Mouse (Mus musculus): ENCODE measurements around the gene Scaf4. TPM values are rescaled to one million over a fixed set of nuclear protein-coding genes. Genes with fewer than 3 reads are reported as not detected.

Gene Scaf4
- polyA plus RNA-seq, 1 experiment from 2014 or later: 16.3 TPM

GRCm38 (mm10) chr16:90198626-90199025 is 85.7 kb downstream of the Scaf4 start:
- 56% methylated on average over 6 of the region's 6 CpGs for WGBS
- ATAC-seq (ENCODE audit: extremely low read depth, insufficient number of reproducible peaks, low FRiP score, low TSS enrichment): no peak

GRCm38 (mm10) chr16:90197337-90197973 is 86.8 kb downstream of the Scaf4 start:
- H3K9ac ChIP-seq: peak overlapping the region; percentile 78
- H3K4me3 ChIP-seq: peak overlapping the region; percentile 52
- under 1% methylated on average over 22 of the region's 22 CpGs for WGBS
- H3K9me3 ChIP-seq: no peaks in the 10 kb centered on the region
- peak overlapping the region; percentile 71 for H3K4me2 ChIP-seq
- peak; percentile 84 for ATAC-seq (ENCODE audit: extremely low read depth, insufficient number of reproducible peaks, low FRiP score, low TSS enrichment)
- H3K4me1 ChIP-seq: peaks cover 35% of the 10 kb centered on the region
- H3K27ac ChIP-seq (replicated peaks): peak overlapping the region; percentile 82
- no peaks in the 10 kb centered on the region for H3K36me3 ChIP-seq
- H3K27me3 ChIP-seq (replicated peaks): no peaks in the 10 kb centered on the region

More at GRCm38 (mm10) chr16:90198626-90199025, 85.7 kb downstream of the Scaf4 start:
- H3K9ac ChIP-seq: no peak overlapping the region
- no peaks in the 10 kb centered on the region for H3K27me3 ChIP-seq (replicated peaks)
- peak overlapping the region; percentile 82; the same call in 1 of the 2 replicates for H3K27ac ChIP-seq (replicated peaks)
- no peak overlapping the region for H3K4me3 ChIP-seq
- no peaks in the 10 kb centered on the region for H3K9me3 ChIP-seq
- H3K4me1 ChIP-seq: peaks cover 39% of the 10 kb centered on the region
- H3K36me3 ChIP-seq: no peaks in the 10 kb centered on the region
- peak overlapping the region; percentile 71; the same call in 1 of the 2 replicates for H3K4me2 ChIP-seq

GRCm38 (mm10) chr16:90196688-90197240 is 87.5 kb downstream of the Scaf4 start:
- peak overlapping the region; percentile 52; the same call in 1 of the 2 replicates for H3K4me3 ChIP-seq
- peak overlapping the region; percentile 71 for H3K4me2 ChIP-seq
- no peaks in the 10 kb centered on the region for H3K9me3 ChIP-seq
- H3K27me3 ChIP-seq (replicated peaks): no peaks in the 10 kb centered on the region
- H3K36me3 ChIP-seq: no peaks in the 10 kb centered on the region
- ATAC-seq (ENCODE audit: extremely low read depth, insufficient number of reproducible peaks, low FRiP score, low TSS enrichment): no peak
- whole genome bisulfite sequencing: 58% methylated on average over 7 of the region's 7 CpGs
- peak overlapping the region; percentile 82 for H3K27ac ChIP-seq (replicated peaks)
- H3K9ac ChIP-seq: no peak overlapping the region
- peaks cover 30% of the 10 kb centered on the region for H3K4me1 ChIP-seq

GRCm38 (mm10) chr16:90193719-90194118 is 90.6 kb downstream of the Scaf4 start:
- Histone ChIP-seq H3K9me3 (no peaks in the 10 kb centered on the region), H3K27me3 (replicated peaks) (no peaks in the 10 kb centered on the region), H3K4me3 (no peak overlapping the region), H3K9ac (no peak overlapping the region), H3K27ac (replicated peaks) (no peak overlapping the region), H3K4me2 (no peak overlapping the region), H3K4me1 (peaks cover 23% of the 10 kb centered on the region), H3K36me3 (no peaks in the 10 kb centered on the region)
- no peak for ATAC-seq (ENCODE audit: extremely low read depth, insufficient number of reproducible peaks, low FRiP score, low TSS enrichment)

GRCm38 (mm10) chr16:90191289-90191688 is 93.0 kb downstream of the Scaf4 start:
- ATAC-seq (ENCODE audit: extremely low read depth, insufficient number of reproducible peaks, low FRiP score, low TSS enrichment): no peak
- H3K4me2 ChIP-seq: no peak overlapping the region
- WGBS: 73% methylated on average over 6 of the region's 6 CpGs
- no peak overlapping the region for H3K4me3 ChIP-seq
- peaks cover 6% of the 10 kb centered on the region; the same call in 1 of the 2 replicates for H3K4me1 ChIP-seq
- H3K27ac ChIP-seq (replicated peaks): no peak overlapping the region
- H3K9me3 ChIP-seq: no peaks in the 10 kb centered on the region
- no peak overlapping the region for H3K9ac ChIP-seq
- no peaks in the 10 kb centered on the region for H3K27me3 ChIP-seq (replicated peaks)
- H3K36me3 ChIP-seq: no peaks in the 10 kb centered on the region

GRCm38 (mm10) chr16:90187453-90187852 is 96.8 kb downstream of the Scaf4 start:
- no peak overlapping the region for H3K9ac ChIP-seq
- ATAC-seq (ENCODE audit: extremely low read depth, insufficient number of reproducible peaks, low FRiP score, low TSS enrichment): no peak
- no peaks in the 10 kb centered on the region for H3K36me3 ChIP-seq
- no peak overlapping the region for H3K4me3 ChIP-seq
- H3K4me2 ChIP-seq: peak overlapping the region; percentile 41
- H3K27me3 ChIP-seq (replicated peaks): no peaks in the 10 kb centered on the region
- H3K27ac ChIP-seq (replicated peaks): no peak overlapping the region
- no peaks in the 10 kb centered on the region for H3K9me3 ChIP-seq
- H3K4me1 ChIP-seq: peaks cover 6% of the 10 kb centered on the region; the same call in 1 of the 2 replicates
- 23% methylated on average over 13 of the region's 13 CpGs for WGBS

- Histone ChIP-seq H3K4me1 (peaks cover 6% of the 10 kb centered on the region; the same call in 1 of the 2 replicates), H3K4me3 (no peak overlapping the region), H3K9ac (no peak overlapping the region), H3K36me3 (no peaks in the 10 kb centered on the region), H3K9me3 (no peaks in the 10 kb centered on the region), H3K4me2 (no peak overlapping the region), H3K27me3 (replicated peaks) (no peaks in the 10 kb centered on the region), H3K27ac (replicated peaks) (no peak overlapping the region)
- WGBS: 41% methylated on average over 8 of the region's 8 CpGs
- ATAC-seq (ENCODE audit: extremely low read depth, insufficient number of reproducible peaks, low FRiP score, low TSS enrichment): no peak
These were observed 98.2 kb downstream of the Scaf4 start for GRCm38 (mm10) chr16:90185928-90186588.

GRCm38 (mm10) chr16:90184135-90184534 is 100.2 kb downstream of the Scaf4 start:
- no peak overlapping the region for H3K4me3 ChIP-seq
- no peak overlapping the region for H3K27ac ChIP-seq (replicated peaks)
- no peaks in the 10 kb centered on the region for H3K9me3 ChIP-seq
- 84% methylated on average over 6 of the region's 6 CpGs for WGBS
- H3K4me2 ChIP-seq: no peak overlapping the region
- ATAC-seq (ENCODE audit: extremely low read depth, insufficient number of reproducible peaks, low FRiP score, low TSS enrichment): no peak
- no peaks in the 10 kb centered on the region for H3K27me3 ChIP-seq (replicated peaks)
- H3K9ac ChIP-seq: no peak overlapping the region
- H3K4me1 ChIP-seq: peaks cover 6% of the 10 kb centered on the region; the same call in 1 of the 2 replicates
- H3K36me3 ChIP-seq: no peaks in the 10 kb centered on the region

- H3K4me2 ChIP-seq: no peak overlapping the region
- no peak overlapping the region for H3K4me3 ChIP-seq
- no peaks in the 10 kb centered on the region for H3K36me3 ChIP-seq
- ATAC-seq (ENCODE audit: extremely low read depth, insufficient number of reproducible peaks, low FRiP score, low TSS enrichment): no peak
- 83% methylated on average over 8 of the region's 8 CpGs for WGBS
- peaks cover 5% of the 10 kb centered on the region; the same call in 1 of the 2 replicates for H3K4me1 ChIP-seq
- no peak overlapping the region for H3K27ac ChIP-seq (replicated peaks)
- H3K27me3 ChIP-seq (replicated peaks): no peaks in the 10 kb centered on the region
- no peak overlapping the region for H3K9ac ChIP-seq
- no peaks in the 10 kb centered on the region for H3K9me3 ChIP-seq
These were observed 102.6 kb downstream of the Scaf4 start for GRCm38 (mm10) chr16:90181673-90182072.

GRCm38 (mm10) chr16:90180975-90181374 is 103.3 kb downstream of the Scaf4 start:
- H3K4me1 ChIP-seq: peaks cover 11% of the 10 kb centered on the region; the same call in 1 of the 2 replicates
- H3K4me3 ChIP-seq: no peak overlapping the region
- no peak for ATAC-seq (ENCODE audit: extremely low read depth, insufficient number of reproducible peaks, low FRiP score, low TSS enrichment)
- H3K9ac ChIP-seq: no peak overlapping the region
- H3K9me3 ChIP-seq: no peaks in the 10 kb centered on the region
- H3K27me3 ChIP-seq (replicated peaks): no peaks in the 10 kb centered on the region
- no peaks in the 10 kb centered on the region for H3K36me3 ChIP-seq
- H3K27ac ChIP-seq (replicated peaks): no peak overlapping the region
- WGBS: 71% methylated on average over 6 of the region's 6 CpGs
- H3K4me2 ChIP-seq: no peak overlapping the region

- H3K4me3 ChIP-seq: no peak overlapping the region
- no peaks in the 10 kb centered on the region for H3K9me3 ChIP-seq
- no peak overlapping the region for H3K9ac ChIP-seq
- no peaks in the 10 kb centered on the region for H3K36me3 ChIP-seq
- WGBS: 73% methylated on average over 5 of the region's 5 CpGs
- ATAC-seq (ENCODE audit: extremely low read depth, insufficient number of reproducible peaks, low FRiP score, low TSS enrichment): no peak
- H3K4me2 ChIP-seq: no peak overlapping the region
- H3K27me3 ChIP-seq (replicated peaks): no peaks in the 10 kb centered on the region
- H3K27ac ChIP-seq (replicated peaks): no peak overlapping the region
- H3K4me1 ChIP-seq: peaks cover 11% of the 10 kb centered on the region; the same call in 1 of the 2 replicates
These were observed 104.4 kb downstream of the Scaf4 start for GRCm38 (mm10) chr16:90179892-90180291.
